Mouse (Mus musculus): ENCODE data around the gene Zcchc2. TPM values are rescaled to one million over a fixed set of nuclear protein-coding genes. Genes with fewer than 3 reads are reported as not detected.
A peak's percentile ranks its signal among the peaks of the same experiment; 100 is the strongest.

Gene Zcchc2
- polyA plus RNA-seq, 1 experiment from 2014 or later, result 2.3 TPM

- H3K4me3 ChIP-seq, result no peak overlapping the region
- 69% methylated on average over 5 of the region's 5 CpGs for WGBS
- no peaks in the 10 kb centered on the region for H3K4me1 ChIP-seq
- H3K27me3 ChIP-seq (replicated peaks; ENCODE audit: low read depth, poor library complexity, severe bottlenecking), result no peaks in the 10 kb centered on the region
- no peak overlapping the region for H3K27ac ChIP-seq (replicated peaks)
- no peaks in the 10 kb centered on the region for H3K36me3 ChIP-seq (replicated peaks)
- no peak for DNase-seq (ENCODE audit: low spot score)
- no peaks in the 10 kb centered on the region for H3K9me3 ChIP-seq
These were observed 68.1 kb downstream of the Zcchc2 start for GRCm38 (mm10) chr1:106058355-106058754.

GRCm38 (mm10) chr1:106059516-106060277 is 69.5 kb downstream of the Zcchc2 start:
- no peak overlapping the region for H3K27ac ChIP-seq (replicated peaks)
- H3K27me3 ChIP-seq (replicated peaks; ENCODE audit: low read depth, poor library complexity, severe bottlenecking), result no peaks in the 10 kb centered on the region
- no peaks in the 10 kb centered on the region for H3K9me3 ChIP-seq
- WGBS, result 83% methylated on average over 4 of the region's 4 CpGs
- no peak overlapping the region for H3K4me3 ChIP-seq
- no peaks in the 10 kb centered on the region for H3K4me1 ChIP-seq
- DNase-seq (ENCODE audit: low spot score), result no peak
- H3K36me3 ChIP-seq (replicated peaks), result no peaks in the 10 kb centered on the region

- Histone ChIP-seq H3K4me1 (peaks cover 5% of the 10 kb centered on the region), H3K9me3 (no peaks in the 10 kb centered on the region), H3K4me3 (no peak overlapping the region), H3K27ac (replicated peaks) (no peak overlapping the region), H3K36me3 (replicated peaks) (no peaks in the 10 kb centered on the region), H3K27me3 (replicated peaks; ENCODE audit: low read depth, poor library complexity, severe bottlenecking) (no peaks in the 10 kb centered on the region)
- 86% methylated on average over 4 of the region's 4 CpGs for WGBS
- DNase-seq (ENCODE audit: low spot score), result peak; percentile 5
These were observed 71.1 kb downstream of the Zcchc2 start for GRCm38 (mm10) chr1:106061185-106061910.

GRCm38 (mm10) chr1:106062891-106063590 is 72.8 kb downstream of the Zcchc2 start:
- no peaks in the 10 kb centered on the region for H3K36me3 ChIP-seq (replicated peaks)
- DNase-seq (ENCODE audit: low spot score), result no peak
- H3K27ac ChIP-seq (replicated peaks), result no peak overlapping the region
- no peaks in the 10 kb centered on the region for H3K9me3 ChIP-seq
- peaks cover 5% of the 10 kb centered on the region for H3K4me1 ChIP-seq
- WGBS, result 90% methylated on average over 9 of the region's 9 CpGs
- H3K4me3 ChIP-seq, result no peak overlapping the region
- no peaks in the 10 kb centered on the region for H3K27me3 ChIP-seq (replicated peaks; ENCODE audit: low read depth, poor library complexity, severe bottlenecking)

- Histone ChIP-seq H3K9me3 (no peaks in the 10 kb centered on the region), H3K27ac (replicated peaks) (no peak overlapping the region), H3K36me3 (replicated peaks) (no peaks in the 10 kb centered on the region), H3K27me3 (replicated peaks; ENCODE audit: low read depth, poor library complexity, severe bottlenecking) (no peaks in the 10 kb centered on the region), H3K4me1 (peaks cover 5% of the 10 kb centered on the region), H3K4me3 (no peak overlapping the region)
- WGBS, result 80% methylated on average over 4 of the region's 4 CpGs
- DNase-seq (ENCODE audit: low spot score), result no peak
These were observed 73.5 kb downstream of the Zcchc2 start for GRCm38 (mm10) chr1:106063591-106064170.

- H3K27me3 ChIP-seq (replicated peaks; ENCODE audit: low read depth, poor library complexity, severe bottlenecking), result no peaks in the 10 kb centered on the region
- no peak for DNase-seq (ENCODE audit: low spot score)
- 64% methylated on average over 3 of the region's 3 CpGs for WGBS
These were observed 74.1 kb downstream of the Zcchc2 start for GRCm38 (mm10) chr1:106064291-106064690.

GRCm38 (mm10) chr1:106064711-106065110 is 74.5 kb downstream of the Zcchc2 start:
- H3K27ac ChIP-seq (replicated peaks), result no peak overlapping the region
- H3K36me3 ChIP-seq (replicated peaks), result no peaks in the 10 kb centered on the region
- no peaks in the 10 kb centered on the region for H3K9me3 ChIP-seq
- no peak for DNase-seq (ENCODE audit: low spot score)
- no peaks in the 10 kb centered on the region for H3K27me3 ChIP-seq (replicated peaks; ENCODE audit: low read depth, poor library complexity, severe bottlenecking)
- no peak overlapping the region for H3K4me3 ChIP-seq
- H3K4me1 ChIP-seq, result peaks cover 5% of the 10 kb centered on the region
- 91% methylated on average over 2 of the region's 2 CpGs for WGBS

More at GRCm38 (mm10) chr1:106064291-106064690, 74.1 kb downstream of the Zcchc2 start:
- no peak overlapping the region for H3K4me3 ChIP-seq
- no peaks in the 10 kb centered on the region for H3K36me3 ChIP-seq (replicated peaks)
- H3K4me1 ChIP-seq, result peaks cover 5% of the 10 kb centered on the region
- H3K9me3 ChIP-seq, result no peaks in the 10 kb centered on the region
- no peak overlapping the region for H3K27ac ChIP-seq (replicated peaks)

GRCm38 (mm10) chr1:106065679-106066078 is 75.5 kb downstream of the Zcchc2 start:
- H3K27me3 ChIP-seq (replicated peaks; ENCODE audit: low read depth, poor library complexity, severe bottlenecking), result no peaks in the 10 kb centered on the region
- no peaks in the 10 kb centered on the region for H3K36me3 ChIP-seq (replicated peaks)
- peaks cover 5% of the 10 kb centered on the region for H3K4me1 ChIP-seq
- WGBS, result 51% methylated on average over 7 of the region's 7 CpGs
- no peaks in the 10 kb centered on the region for H3K9me3 ChIP-seq
- H3K4me3 ChIP-seq, result no peak overlapping the region
- peak; percentile 28 for DNase-seq (ENCODE audit: low spot score)
- H3K27ac ChIP-seq (replicated peaks), result no peak overlapping the region

GRCm38 (mm10) chr1:106067306-106067705 is 77.1 kb downstream of the Zcchc2 start:
- no peak overlapping the region for H3K27ac ChIP-seq (replicated peaks)
- no peaks in the 10 kb centered on the region for H3K9me3 ChIP-seq
- no peak for DNase-seq (ENCODE audit: low spot score)
- no peaks in the 10 kb centered on the region for H3K36me3 ChIP-seq (replicated peaks)
- no peaks in the 10 kb centered on the region for H3K27me3 ChIP-seq (replicated peaks; ENCODE audit: low read depth, poor library complexity, severe bottlenecking)
- no peak overlapping the region for H3K4me3 ChIP-seq
- 78% methylated on average over 6 of the region's 6 CpGs for WGBS
- H3K4me1 ChIP-seq, result peaks cover 13% of the 10 kb centered on the region

GRCm38 (mm10) chr1:106069867-106070543 is 79.8 kb downstream of the Zcchc2 start:
- Histone ChIP-seq H3K27me3 (replicated peaks; ENCODE audit: low read depth, poor library complexity, severe bottlenecking) (no peaks in the 10 kb centered on the region), H3K4me1 (peaks cover 13% of the 10 kb centered on the region), H3K36me3 (replicated peaks) (no peaks in the 10 kb centered on the region), H3K27ac (replicated peaks) (no peak overlapping the region), H3K9me3 (no peaks in the 10 kb centered on the region), H3K4me3 (no peak overlapping the region)
- no peak for DNase-seq (ENCODE audit: low spot score)
- 64% methylated on average over 7 of the region's 7 CpGs for WGBS

- Histone ChIP-seq H3K27ac (replicated peaks) (no peak overlapping the region), H3K36me3 (replicated peaks) (no peaks in the 10 kb centered on the region), H3K27me3 (replicated peaks; ENCODE audit: low read depth, poor library complexity, severe bottlenecking) (no peaks in the 10 kb centered on the region), H3K9me3 (no peaks in the 10 kb centered on the region), H3K4me3 (no peak overlapping the region), H3K4me1 (peaks cover 9% of the 10 kb centered on the region)
- WGBS, result 61% methylated on average over 4 of the region's 4 CpGs
- no peak for DNase-seq (ENCODE audit: low spot score)
These were observed 80.6 kb downstream of the Zcchc2 start for GRCm38 (mm10) chr1:106070814-106071213.
